Mouse (Mus musculus) midbrain, embryonic 13.5 days (tissue): Measurements from ENCODE around the gene Exoc3l4. TPM values are rescaled to one million over a fixed set of nuclear protein-coding genes. Genes with fewer than 3 reads are reported as not detected.

ENCODE experiments used
- ATAC-seq: fragments of 200-750 bp; cut with Nextera tagmentation; 2 replicates; pipeline ENCODE4 v1.8.0; 2017; ENCODE audit warnings: mild to moderate bottlenecking, moderate TSS enrichment, moderate library complexity
- H3K27ac ChIP-seq: fragments of 300-500 bp; sonication (generic); 2 replicates; pipeline ENCODE4 v1.5.1; 2015; ENCODE audit warnings: inconsistent platforms, mild to moderate bottlenecking, moderate library complexity
- H3K27me3 ChIP-seq: fragments of 300-500 bp; sonication (generic); 2 replicates; pipeline ENCODE4 v1.6.1; 2015; ENCODE audit warnings: mild to moderate bottlenecking, inconsistent platforms
- H3K36me3 ChIP-seq: fragments of 300-500 bp; sonication (generic); 2 replicates; pipeline ENCODE4 v1.6.1; 2015; ENCODE audit warnings: mild to moderate bottlenecking, inconsistent platforms
- H3K4me1 ChIP-seq: fragments of 300-500 bp; sonication (generic); replicated peaks from 2 replicates; pipeline ENCODE4 v1.6.1; 2015; ENCODE audit warnings: inconsistent platforms
- H3K4me2 ChIP-seq: fragments of 300-500 bp; sonication (generic); replicated peaks from 2 replicates; pipeline ENCODE4 v1.6.1; 2015; ENCODE audit warnings: moderate library complexity, mild to moderate bottlenecking, inconsistent platforms
- H3K4me3 ChIP-seq: fragments of 300-500 bp; sonication (generic); replicated peaks from 2 replicates; pipeline ENCODE4 v1.5.1; 2015; ENCODE audit warnings: mild to moderate bottlenecking, inconsistent platforms
- H3K9ac ChIP-seq: fragments of 300-500 bp; sonication (generic); replicated peaks from 2 replicates; pipeline ENCODE4 v1.6.1; 2015; ENCODE audit warnings: mild to moderate bottlenecking, inconsistent platforms
- H3K9me3 ChIP-seq: fragments of 300-500 bp; sonication (generic); 2 replicates; pipeline ENCODE4 v1.6.1; 2016; ENCODE audit warnings: mild to moderate bottlenecking, inconsistent platforms
- WGBS: fragments of 180-500 bp; shearing (Covaris S2); methylation state at CpG from one replicate; pipeline ENCODE4 v1.1.7; 2015; 5-methylcytosine and 5-hydroxymethylcytosine counted together
- polyA plus RNA-seq: library from polyadenylated mRNA; unstranded; fragments of >200 nt; fragmentation: Nextera tagmentation; extraction: Ambion mirVana; gene quantifications from 2 replicates; pipeline ENCODE4 v1.2.1, GENCODE M21; 2015

Exoc3l4 gene
- polyA plus RNA-seq, result 2.0 and 2.4 TPM in 2 replicates

- H3K9ac ChIP-seq, result peak within 1 kb of the TSS; percentile 49
- H3K9me3 ChIP-seq, result no peaks in the 10 kb centered on the region
- WGBS, result 2% methylated on average over 17 of the region's 17 CpGs
- peaks cover 23% of the 10 kb centered on the region for H3K4me1 ChIP-seq
- H3K4me2 ChIP-seq, result peak within 1 kb of the TSS; percentile 51
- peak within 1 kb of the TSS; percentile 13 for H3K4me3 ChIP-seq
- no peak within 1 kb of the TSS for H3K27ac ChIP-seq
- H3K36me3 ChIP-seq, result no peaks in the 10 kb centered on the region
- ATAC-seq, result 0 out of 2 replicates have a peak, but pooled peaks have one; percentile 41
- peaks cover 37% of the 10 kb centered on the region for H3K27me3 ChIP-seq
Observed at GRCm38 (mm10) chr12:111416921-111417779, at the start of gene Exoc3l4. Gene Exoc3l4 (plus strand): TSS chr12:111417017.

DNA sequence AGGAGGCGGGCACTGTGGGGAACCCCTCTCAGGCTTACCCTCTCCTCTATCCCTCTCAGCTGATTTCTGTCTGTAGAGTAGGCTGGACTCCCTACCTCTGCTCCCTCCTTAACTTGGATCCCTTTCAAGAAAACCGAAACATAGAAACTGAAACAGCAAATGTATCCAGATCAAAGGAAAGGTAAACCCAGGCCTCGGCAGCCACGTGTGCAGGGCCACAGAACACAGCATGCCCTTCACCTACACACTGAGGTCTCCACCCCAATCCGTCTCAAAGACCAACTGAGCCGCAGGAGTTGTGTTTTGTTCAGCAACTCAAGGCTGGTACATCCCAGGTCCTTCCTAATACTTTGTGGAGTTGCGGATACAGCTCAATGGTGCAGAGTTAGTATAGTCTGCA is 49.8 kb upstream of the Exoc3l4 start:
- H3K4me3 ChIP-seq, result no peak overlapping the region
- no peaks in the 10 kb centered on the region for H3K36me3 ChIP-seq
- peaks cover 40% of the 10 kb centered on the region for H3K4me1 ChIP-seq
- no peak overlapping the region for H3K4me2 ChIP-seq
- WGBS, result 93% methylated on average over 7 of the region's 7 CpGs
- H3K27ac ChIP-seq, result no peak overlapping the region
- H3K9ac ChIP-seq, result no peak overlapping the region
- ATAC-seq, result no peak
- H3K9me3 ChIP-seq, result no peaks in the 10 kb centered on the region
- H3K27me3 ChIP-seq, result no peaks in the 10 kb centered on the region

GRCm38 (mm10) chr12:111370249-111370648 is 46.6 kb upstream of the Exoc3l4 start:
- 51% methylated on average over 4 of the region's 4 CpGs for WGBS
- Histone ChIP-seq H3K36me3 (no peaks in the 10 kb centered on the region), H3K9me3 (no peaks in the 10 kb centered on the region), H3K27me3 (no peaks in the 10 kb centered on the region), H3K27ac (no peak overlapping the region), H3K4me2 (no peak overlapping the region), H3K4me3 (no peak overlapping the region), H3K9ac (no peak overlapping the region), H3K4me1 (peaks cover 46% of the 10 kb centered on the region)
- no peak for ATAC-seq

DNA sequence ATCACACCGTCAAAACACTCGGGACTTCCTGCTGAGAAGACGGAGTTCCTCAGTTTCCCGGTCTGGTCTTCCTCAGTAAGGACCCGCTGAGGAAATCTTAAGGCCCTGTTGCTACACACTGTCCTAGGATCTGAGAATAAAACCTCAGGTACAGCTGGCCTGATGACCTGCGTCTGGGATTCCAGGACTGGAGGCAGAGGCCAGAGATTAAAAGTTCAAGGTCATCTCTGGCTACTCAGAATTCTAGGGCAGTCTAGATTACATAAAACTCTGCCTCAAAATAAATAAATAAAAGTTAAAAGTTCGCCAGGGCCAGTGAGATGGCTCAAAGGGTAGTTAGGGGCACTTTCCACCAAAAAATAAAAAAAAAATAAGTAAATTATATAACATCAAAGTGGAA is 44.9 kb upstream of the Exoc3l4 start:
- Histone ChIP-seq H3K9ac (no peak overlapping the region), H3K27me3 (no peaks in the 10 kb centered on the region), H3K36me3 (no peaks in the 10 kb centered on the region), H3K27ac (no peak overlapping the region), H3K4me2 (no peak overlapping the region), H3K4me3 (no peak overlapping the region), H3K4me1 (peaks cover 55% of the 10 kb centered on the region), H3K9me3 (no peaks in the 10 kb centered on the region)
- 89% methylated on average over 7 of the region's 7 CpGs for WGBS
- no peak for ATAC-seq

GRCm38 (mm10) chr12:111373411-111373810 is 43.4 kb upstream of the Exoc3l4 start:
- Histone ChIP-seq H3K9ac (no peak overlapping the region), H3K27me3 (no peaks in the 10 kb centered on the region), H3K4me3 (no peak overlapping the region), H3K9me3 (no peaks in the 10 kb centered on the region), H3K4me1 (peaks cover 55% of the 10 kb centered on the region), H3K4me2 (no peak overlapping the region), H3K36me3 (no peaks in the 10 kb centered on the region), H3K27ac (no peak overlapping the region)
- no peak for ATAC-seq
- WGBS, result 88% methylated on average over 6 of the region's 6 CpGs

GRCm38 (mm10) chr12:111374727-111375126 is 42.1 kb upstream of the Exoc3l4 start:
- H3K27me3 ChIP-seq, result no peaks in the 10 kb centered on the region
- no peaks in the 10 kb centered on the region for H3K9me3 ChIP-seq
- peaks cover 48% of the 10 kb centered on the region for H3K4me1 ChIP-seq
- WGBS, result 84% methylated on average over 10 of the region's 10 CpGs
- peak overlapping the region; percentile 95; the same call in 1 of the 2 replicates for H3K4me2 ChIP-seq
- no peak overlapping the region for H3K4me3 ChIP-seq
- ATAC-seq, result no peak
- H3K27ac ChIP-seq, result no peak overlapping the region
- no peak overlapping the region for H3K9ac ChIP-seq
- H3K36me3 ChIP-seq, result no peaks in the 10 kb centered on the region

DNA sequence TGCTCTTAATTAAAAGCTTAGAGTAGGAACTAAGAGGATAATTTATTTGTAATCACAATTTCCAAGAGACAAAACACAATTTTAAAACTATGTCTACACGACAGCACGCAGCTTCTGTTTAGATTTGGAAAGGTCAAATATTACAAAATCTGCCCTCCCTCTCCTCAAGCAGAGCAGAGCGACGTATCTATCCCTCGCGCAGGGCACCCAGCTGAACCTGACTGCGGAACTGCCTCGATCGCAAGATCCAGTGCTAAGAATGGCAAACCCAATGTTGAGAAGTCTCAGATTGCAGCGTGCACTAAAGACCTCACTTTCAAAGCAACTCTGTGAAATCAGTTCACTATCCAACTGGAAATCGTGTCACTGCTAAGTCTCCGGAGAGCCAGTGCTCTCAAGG is 41.3 kb upstream of the Exoc3l4 start:
- Histone ChIP-seq H3K4me2 (peak overlapping the region; percentile 95), H3K4me3 (peak overlapping the region; percentile 96), H3K36me3 (no peaks in the 10 kb centered on the region), H3K9me3 (no peaks in the 10 kb centered on the region), H3K4me1 (peaks cover 42% of the 10 kb centered on the region), H3K27ac (no peak overlapping the region), H3K27me3 (no peaks in the 10 kb centered on the region), H3K9ac (peak overlapping the region; percentile 97)
- ATAC-seq, result no peak
- 78% methylated on average over 12 of the region's 12 CpGs for WGBS

GRCm38 (mm10) chr12:111376053-111376452 is 40.8 kb upstream of the Exoc3l4 start:
- no peak for ATAC-seq
- no peak overlapping the region for H3K27ac ChIP-seq
- H3K4me2 ChIP-seq, result peak overlapping the region; percentile 95
- peaks cover 37% of the 10 kb centered on the region for H3K4me1 ChIP-seq
- H3K36me3 ChIP-seq, result no peaks in the 10 kb centered on the region
- H3K9me3 ChIP-seq, result no peaks in the 10 kb centered on the region
- peak overlapping the region; percentile 97 for H3K9ac ChIP-seq
- no peaks in the 10 kb centered on the region for H3K27me3 ChIP-seq
- H3K4me3 ChIP-seq, result peak overlapping the region; percentile 96
- WGBS, result 40% methylated on average over 6 of the region's 6 CpGs

- no peak; the same call in none of the 2 replicates for ATAC-seq
- WGBS, result under 1% methylated on average over 49 of the region's 49 CpGs
- no peaks in the 10 kb centered on the region for H3K9me3 ChIP-seq
Observed at GRCm38 (mm10) chr12:111376826-111377331, 39.9 kb upstream of the Exoc3l4 start.

GRCm38 (mm10) chr12:111377376-111377973 is 39.3 kb upstream of the Exoc3l4 start, which contains the start of gene Cdc42bpb:
Gene Cdc42bpb (minus strand): TSS chr12:111377718.
- Histone ChIP-seq H3K4me1 (peaks cover 34% of the 10 kb centered on the region), H3K4me3 (peak within 1 kb of the TSS; percentile 96), H3K27me3 (no peaks in the 10 kb centered on the region), H3K9ac (peak within 1 kb of the TSS; percentile 97), H3K9me3 (no peaks in the 10 kb centered on the region), H3K36me3 (no peaks in the 10 kb centered on the region), H3K4me2 (peak within 1 kb of the TSS; percentile 95), H3K27ac (peak within 1 kb of the TSS; percentile 96)
- under 1% methylated on average over 93 of the region's 94 CpGs for WGBS
- ATAC-seq, result peak; percentile 96

More at GRCm38 (mm10) chr12:111376826-111377331, 39.9 kb upstream of the Exoc3l4 start:
- H3K9ac ChIP-seq, result peak overlapping the region; percentile 97
- no peaks in the 10 kb centered on the region for H3K27me3 ChIP-seq
- H3K36me3 ChIP-seq, result no peaks in the 10 kb centered on the region
- H3K4me2 ChIP-seq, result peak overlapping the region; percentile 95
- peaks cover 34% of the 10 kb centered on the region for H3K4me1 ChIP-seq
- H3K4me3 ChIP-seq, result peak overlapping the region; percentile 96
- peak overlapping the region; percentile 96 for H3K27ac ChIP-seq

GRCm38 (mm10) chr12:111377986-111378490 is 38.8 kb upstream of the Exoc3l4 start:
- H3K4me2 ChIP-seq, result peak overlapping the region; percentile 77
- peaks cover 34% of the 10 kb centered on the region for H3K4me1 ChIP-seq
- H3K27me3 ChIP-seq, result no peaks in the 10 kb centered on the region
- H3K9ac ChIP-seq, result peak overlapping the region; percentile 97
- peak overlapping the region; percentile 96 for H3K27ac ChIP-seq
- no peaks in the 10 kb centered on the region for H3K36me3 ChIP-seq
- 0% methylated on average over 32 of the region's 32 CpGs for WGBS
- peak; percentile 87 for ATAC-seq
- H3K4me3 ChIP-seq, result peak overlapping the region; percentile 96
- H3K9me3 ChIP-seq, result no peaks in the 10 kb centered on the region

DNA sequence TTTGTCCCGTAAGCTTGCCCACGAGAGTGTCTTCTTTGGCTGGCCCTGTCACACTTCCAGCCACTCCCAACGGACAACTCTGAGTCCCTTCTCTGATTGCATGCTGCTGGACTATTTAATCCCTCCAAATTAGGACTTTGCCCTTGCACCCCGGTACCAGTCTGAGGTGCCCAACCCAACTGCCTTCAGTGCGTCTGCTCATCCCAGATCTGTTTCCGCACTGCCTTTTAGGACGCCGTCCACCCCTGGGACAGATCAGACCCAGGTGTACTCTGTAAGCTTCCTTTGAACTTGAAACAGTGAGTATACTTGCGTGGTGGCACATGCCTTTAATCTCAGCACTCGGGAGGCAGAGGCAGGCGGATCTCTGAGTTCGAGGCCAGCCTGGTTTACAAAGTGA is 38.0 kb upstream of the Exoc3l4 start:
- Histone ChIP-seq H3K4me1 (peaks cover 34% of the 10 kb centered on the region), H3K4me3 (peak overlapping the region; percentile 96), H3K4me2 (peak overlapping the region; percentile 77), H3K9ac (peak overlapping the region; percentile 97), H3K9me3 (no peaks in the 10 kb centered on the region), H3K27me3 (no peaks in the 10 kb centered on the region), H3K27ac (peak overlapping the region; percentile 96; the same call in 1 of the 2 replicates), H3K36me3 (no peaks in the 10 kb centered on the region)
- ATAC-seq, result no peak
- WGBS, result 71% methylated on average over 12 of the region's 12 CpGs
